Mouse (Mus musculus): ENCODE measurements around the gene Gatd1. TPM values are rescaled to one million over a fixed set of nuclear protein-coding genes. Genes with fewer than 3 reads are reported as not detected.
A peak's percentile ranks its signal among the peaks of the same experiment; 100 is the strongest.
"Not testable (repeated sequence)": the region's sequence is repeated elsewhere in the genome, so short reads cannot be mapped to it uniquely, and the experiment has no call there.

Gatd1 gene
- polyA plus RNA-seq, 1 experiment = 50.5 TPM

GRCm38 (mm10) chr7:141456739-141457138 is 42.8 kb upstream of the Gatd1 start:
- peak overlapping the region; percentile 85 for H3K4me3 ChIP-seq (ENCODE audit: insufficient read depth, low read length)
- peaks cover 45% of the 10 kb centered on the region for H3K4me1 ChIP-seq (ENCODE audit: control insufficient read depth, insufficient read depth, low read length)
- peak overlapping the region; percentile 90 for H3K27ac ChIP-seq (ENCODE audit: insufficient read depth, low read depth, low read length)
- TF ChIP-seq POLR2A (IDR thresholded peaks at IDR 0.05; ENCODE audit: borderline replicate concordance, low read depth, low read length) (no peak), CTCF (IDR thresholded peaks at IDR 0.05; ENCODE audit: low read depth, low read length) (no peak)

GRCm38 (mm10) chr7:141455610-141456314 is 41.8 kb upstream of the Gatd1 start:
- peak overlapping the region; percentile 85 for H3K4me3 ChIP-seq (ENCODE audit: insufficient read depth, low read length)
- TF ChIP-seq CTCF (IDR thresholded peaks at IDR 0.05; ENCODE audit: low read depth, low read length) = no peak
- no peak; the same call in 1 of the 2 replicates for TF ChIP-seq POLR2A (IDR thresholded peaks at IDR 0.05; ENCODE audit: borderline replicate concordance, low read depth, low read length)
- H3K4me1 ChIP-seq (ENCODE audit: control insufficient read depth, insufficient read depth, low read length) = peaks cover 40% of the 10 kb centered on the region
- peak overlapping the region; percentile 90 for H3K27ac ChIP-seq (ENCODE audit: insufficient read depth, low read depth, low read length)

GRCm38 (mm10) chr7:141454967-141455551 is 41.1 kb upstream of the Gatd1 start, which contains the start of gene Pnpla2:
Gene Pnpla2 (plus strand): TSS chr7:141455198.
- Histone ChIP-seq H3K27ac (ENCODE audit: insufficient read depth, low read depth, low read length) (peak within 1 kb of the TSS; percentile 90), H3K4me3 (ENCODE audit: insufficient read depth, low read length) (peak within 1 kb of the TSS; percentile 85), H3K4me1 (ENCODE audit: control insufficient read depth, insufficient read depth, low read length) (peaks cover 35% of the 10 kb centered on the region)
- no peak for TF ChIP-seq CTCF (IDR thresholded peaks at IDR 0.05; ENCODE audit: low read depth, low read length)
- no peak for TF ChIP-seq POLR2A (IDR thresholded peaks at IDR 0.05; ENCODE audit: borderline replicate concordance, low read depth, low read length)

- Histone ChIP-seq H3K27ac (ENCODE audit: insufficient read depth, low read depth, low read length) (no peak overlapping the region), H3K4me1 (ENCODE audit: control insufficient read depth, insufficient read depth, low read length) (peaks cover 35% of the 10 kb centered on the region), H3K4me3 (ENCODE audit: insufficient read depth, low read length) (no peak overlapping the region)
- no peak for TF ChIP-seq CTCF (IDR thresholded peaks at IDR 0.05; ENCODE audit: low read depth, low read length)
- TF ChIP-seq POLR2A (IDR thresholded peaks at IDR 0.05; ENCODE audit: borderline replicate concordance, low read depth, low read length) = no peak
Measured at GRCm38 (mm10) chr7:141453636-141454035, 39.7 kb upstream of the Gatd1 start.

- H3K4me1 ChIP-seq (ENCODE audit: control insufficient read depth, insufficient read depth, low read length) = peaks cover 27% of the 10 kb centered on the region
Measured at GRCm38 (mm10) chr7:141451928-141452327, 38.0 kb upstream of the Gatd1 start.

GRCm38 (mm10) chr7:141447110-141447991 is 33.4 kb upstream of the Gatd1 start, which contains the start of gene Rplp2:
Gene Rplp2 (plus strand): TSS chr7:141447370.
- TF ChIP-seq CTCF (IDR thresholded peaks at IDR 0.05; ENCODE audit: low read depth, low read length) = no peak
- TF ChIP-seq POLR2A (IDR thresholded peaks at IDR 0.05; ENCODE audit: borderline replicate concordance, low read depth, low read length) = peak; percentile 52; the same call in 1 of the 2 replicates
- Histone ChIP-seq H3K4me3 (ENCODE audit: insufficient read depth, low read length) (peak within 1 kb of the TSS; percentile 86), H3K27ac (ENCODE audit: insufficient read depth, low read depth, low read length) (peak within 1 kb of the TSS; percentile 92), H3K4me1 (ENCODE audit: control insufficient read depth, insufficient read depth, low read length) (peaks cover 19% of the 10 kb centered on the region)

More at GRCm38 (mm10) chr7:141451928-141452327, 38.0 kb upstream of the Gatd1 start:
- Histone ChIP-seq H3K27ac (ENCODE audit: insufficient read depth, low read depth, low read length) (no peak overlapping the region), H3K4me3 (ENCODE audit: insufficient read depth, low read length) (no peak overlapping the region)
- TF ChIP-seq CTCF (IDR thresholded peaks at IDR 0.05; ENCODE audit: low read depth, low read length) = no peak
- TF ChIP-seq POLR2A (IDR thresholded peaks at IDR 0.05; ENCODE audit: borderline replicate concordance, low read depth, low read length) = no peak

- H3K4me3 ChIP-seq (ENCODE audit: insufficient read depth, low read length) = not testable (repeated sequence)
- Histone ChIP-seq H3K4me1 (ENCODE audit: control insufficient read depth, insufficient read depth, low read length) (peaks cover 19% of the 10 kb centered on the region), H3K27ac (ENCODE audit: insufficient read depth, low read depth, low read length) (peak overlapping the region; percentile 92; the same call in 1 of the 2 replicates)
Measured at GRCm38 (mm10) chr7:141446374-141446773, 32.4 kb upstream of the Gatd1 start.

GRCm38 (mm10) chr7:141443828-141444237 is 29.9 kb upstream of the Gatd1 start, which contains the start of gene Pidd1:
Gene Pidd1 (minus strand): TSS chr7:141444025.
- Histone ChIP-seq H3K4me1 (ENCODE audit: control insufficient read depth, insufficient read depth, low read length) (peaks cover 15% of the 10 kb centered on the region), H3K4me3 (ENCODE audit: insufficient read depth, low read length) (peak within 1 kb of the TSS; percentile 71), H3K27ac (ENCODE audit: insufficient read depth, low read depth, low read length) (peak within 1 kb of the TSS; percentile 60)
- TF ChIP-seq CTCF (IDR thresholded peaks at IDR 0.05; ENCODE audit: low read depth, low read length) = no peak
- TF ChIP-seq POLR2A (IDR thresholded peaks at IDR 0.05; ENCODE audit: borderline replicate concordance, low read depth, low read length) = no peak

GRCm38 (mm10) chr7:141443081-141443821 is 29.3 kb upstream of the Gatd1 start:
- Histone ChIP-seq H3K27ac (ENCODE audit: insufficient read depth, low read depth, low read length) (0 out of 2 replicates have a peak overlapping the region, but pooled peaks have one; percentile 6), H3K4me1 (ENCODE audit: control insufficient read depth, insufficient read depth, low read length) (peaks cover 11% of the 10 kb centered on the region)
- TF ChIP-seq POLR2A (IDR thresholded peaks at IDR 0.05; ENCODE audit: borderline replicate concordance, low read depth, low read length) (no peak), CTCF (IDR thresholded peaks at IDR 0.05; ENCODE audit: low read depth, low read length) (no peak)

More at GRCm38 (mm10) chr7:141443081-141443821, 29.3 kb upstream of the Gatd1 start:
- H3K4me3 ChIP-seq (ENCODE audit: insufficient read depth, low read length) = peak overlapping the region; percentile 71
